Mouse (Mus musculus) heart, embryonic 16.5 days (tissue): ENCODE measurements around the gene Vip. TPM values are rescaled to one million over a fixed set of nuclear protein-coding genes. Genes with fewer than 3 reads are reported as not detected.

Source experiments
- polyA plus RNA-seq: library from polyadenylated mRNA; unstranded; fragments of >200 nt; fragmentation: Nextera tagmentation; extraction: Ambion mirVana; gene quantifications from 2 replicates; pipeline ENCODE4 v1.2.1, GENCODE M21; 2015

Gene Vip
- polyA plus RNA-seq, 1 experiment from 2014 or later: 0.18 TPM

Other genes with a start within 250 kb of the Vip start
- 25.7 and 26.6 TPM in 2 replicates for gene Syne1, start 87.7 kb upstream of the Vip start, polyA plus RNA-seq
- 6.7 and 7.3 TPM in 2 replicates for gene Myct1, start 45.4 kb upstream of the Vip start, polyA plus RNA-seq
- gene Fbxo5, start 166.4 kb downstream of the Vip start, polyA plus RNA-seq: 41.4 and 46.6 TPM in 2 replicates
- 9.8 and 13.1 TPM in 2 replicates for gene Mtrf1l, start 184.7 kb downstream of the Vip start, polyA plus RNA-seq